Mouse (Mus musculus) liver (tissue): ENCODE data around the gene Pcdh9.

Source experiments
- DNase-seq: peaks from one replicate; pipeline ENCODE4 v3.0.0-alpha.2; 2020; ENCODE audit warnings: mixed read lengths

The Pcdh9 gene

GRCm38 (mm10) chr14:93785031-93785430 is 105.4 kb downstream of the Pcdh9 start:
- DNase-seq, result no peak

GRCm38 (mm10) chr14:93762855-93763254 is 127.6 kb downstream of the Pcdh9 start:
- DNase-seq, result no peak

GRCm38 (mm10) chr14:93734077-93734673 is 156.3 kb downstream of the Pcdh9 start:
- DNase-seq, result peak; percentile 3

GRCm38 (mm10) chr14:93725798-93726197 is 164.7 kb downstream of the Pcdh9 start:
- DNase-seq, result no peak

GRCm38 (mm10) chr14:93719208-93719607 is 171.3 kb downstream of the Pcdh9 start:
- DNase-seq, result no peak

GRCm38 (mm10) chr14:93713250-93713935 is 177.1 kb downstream of the Pcdh9 start:
- DNase-seq, result no peak

GRCm38 (mm10) chr14:93708651-93709050 is 181.8 kb downstream of the Pcdh9 start:
- DNase-seq, result no peak

- no peak for DNase-seq
These were observed 188.9 kb downstream of the Pcdh9 start for GRCm38 (mm10) chr14:93701385-93702101.

GRCm38 (mm10) chr14:93700916-93701315 is 189.6 kb downstream of the Pcdh9 start:
- no peak for DNase-seq

- no peak for DNase-seq
These were observed 205.8 kb downstream of the Pcdh9 start for GRCm38 (mm10) chr14:93684641-93685040.

- no peak for DNase-seq
These were observed 215.0 kb downstream of the Pcdh9 start for GRCm38 (mm10) chr14:93675273-93676068.

GRCm38 (mm10) chr14:93653986-93654757 is 236.3 kb downstream of the Pcdh9 start:
- DNase-seq, result no peak

GRCm38 (mm10) chr14:93627241-93627640 is 263.2 kb downstream of the Pcdh9 start:
- no peak for DNase-seq

GRCm38 (mm10) chr14:93624144-93624543 is 266.3 kb downstream of the Pcdh9 start:
- DNase-seq, result no peak

GRCm38 (mm10) chr14:93621211-93621610 is 269.3 kb downstream of the Pcdh9 start:
- no peak for DNase-seq

- DNase-seq, result no peak
These were observed 282.9 kb downstream of the Pcdh9 start for GRCm38 (mm10) chr14:93607546-93607945.

GRCm38 (mm10) chr14:93599997-93600396 is 290.5 kb downstream of the Pcdh9 start:
- DNase-seq, result no peak

GRCm38 (mm10) chr14:93585432-93586024 is 305.0 kb downstream of the Pcdh9 start:
- DNase-seq, result no peak

GRCm38 (mm10) chr14:93564361-93564760 is 326.1 kb downstream of the Pcdh9 start:
- DNase-seq, result no peak

GRCm38 (mm10) chr14:93561577-93561976 is 328.9 kb downstream of the Pcdh9 start:
- no peak for DNase-seq

GRCm38 (mm10) chr14:93553771-93554170 is 336.7 kb downstream of the Pcdh9 start:
- DNase-seq, result no peak

GRCm38 (mm10) chr14:93545575-93545974 is 344.9 kb downstream of the Pcdh9 start:
- no peak for DNase-seq
